31 mouse cellular contexts compared by ENCODE assay signal in the genomic region with DNA sequence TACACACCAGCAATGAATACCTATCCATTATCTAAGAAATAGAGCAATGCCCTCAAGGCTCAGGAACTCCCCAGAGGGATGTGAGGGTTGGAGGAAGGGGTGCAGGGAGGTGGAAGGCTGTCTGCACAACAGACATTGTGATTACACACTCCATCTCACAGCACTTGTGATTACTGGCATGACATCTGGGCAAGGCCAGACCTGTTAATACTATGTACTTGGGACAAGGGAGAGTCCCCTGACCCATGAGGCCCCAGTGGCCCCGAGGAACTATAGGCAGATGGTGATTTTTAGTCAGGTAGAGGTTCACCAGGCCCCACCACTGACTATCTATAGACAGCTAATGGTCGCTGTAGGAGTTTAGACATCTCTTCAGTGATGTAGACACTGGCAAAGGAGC. TPM values are rescaled to one million over a fixed set of nuclear protein-coding genes. Genes with fewer than 3 reads are reported as not detected.
"Had no signal": no experiment of that assay in that cellular context is flagged by ENCODE, and none has a peak within 500 bp of the region (broad histone marks: within the 10 kb centered on the region; RNA-seq: fewer than 3 reads in every experiment).

No protein-coding gene starts in this region.

- H3K27me3 ChIP-seq: intestine, embryonic 15.5 days; limb, embryonic 15.5 days had no signal

- DNase-seq: gastrocnemius, adult 2 months; gastrocnemius, postnatal 10 days; gastrocnemius, postnatal 25 days; heart, adult 2 months; heart, postnatal 4 days; kidney, adult 18-20 months; kidney, adult 8-10 months; kidney, postnatal 10 days; kidney, postnatal 36 days; layer of hippocampus, adult 9-11 months; layer of hippocampus, postnatal 36 days; left cerebral cortex, postnatal 4 days had no signal

- H3K4me3 ChIP-seq: gastrocnemius, adult 2 months; heart, adult 2 months; heart, embryonic 13.5 days; heart, embryonic 15.5 days; hindbrain, embryonic 10.5 days; hindbrain, embryonic 12.5 days; intestine, embryonic 15.5 days; limb, embryonic 13.5 days; limb, embryonic 15.5 days had no signal

- H3K9me3 ChIP-seq: heart, embryonic 13.5 days; heart, embryonic 15.5 days; hindbrain, embryonic 10.5 days; hindbrain, embryonic 12.5 days; intestine, embryonic 15.5 days; limb, embryonic 13.5 days; limb, embryonic 15.5 days had no signal

- ATAC-seq: hindbrain, embryonic 16.5 days; inflammation-experienced regulatory T-cells, adult 6 months; intestine, embryonic 15.5 days; intestine, postnatal 0 days had no signal

- H3K4me2 ChIP-seq: heart, embryonic 11.5 days; heart, embryonic 13.5 days; heart, embryonic 15.5 days; hindbrain, embryonic 12.5 days; hindbrain, embryonic 14.5 days; intestine, embryonic 15.5 days; limb, embryonic 13.5 days; limb, embryonic 15.5 days had no signal

- H3K27ac ChIP-seq: gastrocnemius, adult 2 months; heart, adult 2 months; heart, embryonic 13.5 days; heart, embryonic 15.5 days; hindbrain, embryonic 10.5 days; hindbrain, embryonic 12.5 days; hindbrain, embryonic 14.5 days; intestine, embryonic 15.5 days; limb, embryonic 13.5 days; limb, embryonic 15.5 days had no signal

- H3K9ac ChIP-seq: heart, embryonic 13.5 days; heart, embryonic 15.5 days; hindbrain, embryonic 12.5 days; hindbrain, embryonic 14.5 days; intestine, embryonic 15.5 days; limb, embryonic 13.5 days; limb, embryonic 15.5 days had no signal

- H3K36me3 ChIP-seq: heart, embryonic 13.5 days; heart, embryonic 15.5 days; hindbrain, embryonic 10.5 days; hindbrain, embryonic 12.5 days; intestine, embryonic 15.5 days; limb, embryonic 13.5 days; limb, embryonic 15.5 days had no signal

RNA-seq across cellular contexts. Expression of a gene that starts 54.1 kb away (rescaled TPM):
- total RNA-seq: gastrocnemius, adult 2 months; gastrocnemius, postnatal 10 days; gastrocnemius, postnatal 25 days; gastrocnemius, postnatal 4 days; granulocyte monocyte progenitor cell, adult 5-6 weeks; heart, adult 2 months; heart, postnatal 25 days had no signal
- polyA plus RNA-seq: frontal cortex, adult 2 months; heart, embryonic 13.5 days; heart, postnatal 0 days; kidney, embryonic 14.5 days; limb, embryonic 11.5 days; limb, embryonic 15.5 days had no signal
